Mouse (Mus musculus) heart, adult 2 months (tissue): ENCODE data around the gene Pecr. TPM values are rescaled to one million over a fixed set of nuclear protein-coding genes. Genes with fewer than 3 reads are reported as not detected.
"Not testable (repeated sequence)": the region's sequence is repeated elsewhere in the genome, so short reads cannot be mapped to it uniquely, and the experiment has no call there.

Source experiments
- DNase-seq, 2 experiments: peaks; one replicate each; pipeline ENCODE4 v3.0.0; 2021
- H3K27ac ChIP-seq: fragments of 200-600 bp; 2 replicates; pipeline ENCODE4 v1.8.1; 2022
- H3K27me3 ChIP-seq: fragments of 200-500 bp; 2 replicates; pipeline ENCODE4 v1.6.1; 2012; ENCODE audit warnings: mild to moderate bottlenecking, low read length, inconsistent platforms, mixed read lengths; ENCODE audit not compliant: control insufficient read depth, insufficient read depth
- H3K36me3 ChIP-seq: fragments of 200-500 bp; 2 replicates; pipeline ENCODE4 v1.6.1; 2012; ENCODE audit warnings: low read length, inconsistent platforms; ENCODE audit not compliant: control insufficient read depth, insufficient read depth
- H3K4me1 ChIP-seq: fragments of 200-500 bp; 2 replicates; pipeline ENCODE4 v1.6.1; 2011; ENCODE audit warnings: low read length; ENCODE audit not compliant: control insufficient read depth, insufficient read depth
- H3K4me3 ChIP-seq: fragments of 200-600 bp; 2 replicates; pipeline ENCODE4 v1.8.1; 2022
- H3K79me2 ChIP-seq: fragments of 200-500 bp; replicated peaks from 2 replicates; pipeline ENCODE4 v1.6.1; 2012; ENCODE audit warnings: mild to moderate bottlenecking, inconsistent platforms, low read length, moderate library complexity, mixed read lengths; ENCODE audit not compliant: control insufficient read depth, insufficient read depth
- H3K9ac ChIP-seq: fragments of 200-500 bp; 2 replicates; pipeline ENCODE4 v1.6.1; 2012; ENCODE audit warnings: low read depth, mild to moderate bottlenecking, control low read depth, inconsistent platforms, low read length, mixed read lengths
- CTCF ChIP-seq: fragments of 200-600 bp; IDR thresholded peaks from 2 replicates; pipeline ENCODE4 v1.8.1; 2022; ENCODE audit warnings: antibody characterized with exemption, mild to moderate bottlenecking, moderate library complexity
- EP300 ChIP-seq: fragments of 200-500 bp; IDR thresholded peaks from 2 replicates; pipeline ENCODE4 v1.6.1; 2011; ENCODE audit warnings: low read depth, low read length, control low read depth; ENCODE audit not compliant: insufficient read depth
- POLR2A ChIP-seq: fragments of 200-500 bp; IDR thresholded peaks from 2 replicates; pipeline ENCODE4 v1.6.1; 2011; ENCODE audit warnings: mild to moderate bottlenecking, low read depth, low read length, control low read depth; ENCODE audit not compliant: insufficient read depth
- WGBS: fragments of 180-500 bp; shearing (Covaris S2); methylation state at CpG from one replicate; pipeline ENCODE4 v1.1.7; 2018; 5-methylcytosine and 5-hydroxymethylcytosine counted together
- intact Hi-C: fragments of 180-260 bp; cut with DNase I; formaldehyde crosslinking; loops from one replicate; pipeline ENCODE4 v1.15.1; 2025
- polyA plus RNA-seq: library from polyadenylated mRNA; depleted of rRNA; stranded (reverse); fragments of >200 nt; gene quantifications from 2 replicates; pipeline ENCODE4 v1.2.3, GENCODE M21; 2012
- total RNA-seq, 2 experiments: library from RNA; stranded (reverse); gene quantifications; 2 replicates each; pipeline ENCODE4 v1.2.3; 2021

Pecr gene
- total and polyA plus RNA-seq, 3 experiments: 8.7 to 10.9 (median 10.0) TPM

DNA sequence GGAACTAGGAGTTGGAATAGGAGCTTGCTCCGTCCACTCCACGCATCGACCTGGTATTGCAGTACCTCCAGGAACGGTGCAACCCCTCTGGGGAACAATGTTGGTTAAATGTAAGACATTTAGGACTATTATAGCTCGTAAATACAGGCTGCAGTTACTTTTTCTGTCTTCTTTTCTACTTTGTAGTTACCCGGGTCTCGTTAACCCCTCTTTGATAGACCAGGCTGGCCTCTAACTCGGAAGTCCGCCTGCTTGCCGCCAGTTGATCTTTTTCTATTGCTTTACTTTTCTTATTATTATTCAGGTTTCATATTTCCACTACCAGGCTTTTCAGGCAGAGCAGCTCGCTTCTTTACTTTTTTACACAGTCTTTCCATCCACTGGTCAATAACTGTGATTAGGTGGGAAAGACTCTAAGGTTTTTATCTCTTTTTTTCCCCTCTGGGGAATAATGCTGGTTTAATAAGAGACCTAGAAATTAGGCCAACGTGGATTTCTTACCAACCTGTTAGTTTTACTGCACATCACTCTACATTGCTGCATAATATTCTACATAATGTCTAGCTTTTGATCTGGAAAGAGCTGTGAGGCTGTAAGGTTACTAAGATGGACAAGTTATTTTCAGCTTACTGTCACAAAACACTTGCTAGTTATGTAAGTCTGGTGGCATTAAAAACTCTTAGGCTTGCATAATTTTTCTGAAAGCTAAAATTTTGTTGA lies 39.6 kb downstream of the Pecr start:
- TF ChIP-seq CTCF (no peak), EP300 (0 out of 2 replicates have a peak, but pooled peaks have one; percentile 8), POLR2A (peak; percentile 79; the same call in 1 of the 2 replicates)
- 9% methylated on average over 12 of the region's 12 CpGs for WGBS
- H3K79me2 ChIP-seq: no peaks in the 10 kb centered on the region
- H3K27ac ChIP-seq: peak overlapping the region; percentile 98; the same call in 1 of the 2 replicates
- no peaks in the 10 kb centered on the region for H3K36me3 ChIP-seq
- no peaks in the 10 kb centered on the region for H3K4me1 ChIP-seq
- peak overlapping the region; percentile 56 for H3K9ac ChIP-seq
- no peaks in the 10 kb centered on the region for H3K27me3 ChIP-seq
- H3K4me3 ChIP-seq: no peak overlapping the region; the same call in 1 of the 2 replicates
- DNase-seq: no peak
- intact Hi-C loops: loop anchor here (1.0 kb wide), 1 partner anchor 9 kb away; no protein-coding TSS in a partner anchor

- WGBS: 1% methylated on average over 47 of the region's 47 CpGs
- peak overlapping the region; percentile 98 for H3K27ac ChIP-seq
- no peaks in the 10 kb centered on the region for H3K79me2 ChIP-seq
- peak overlapping the region; percentile 51 for H3K4me3 ChIP-seq
- H3K9ac ChIP-seq: peak overlapping the region; percentile 88
- H3K4me1 ChIP-seq: no peaks in the 10 kb centered on the region
- DNase-seq: peak; percentile 96
- H3K27me3 ChIP-seq: no peaks in the 10 kb centered on the region
- TF ChIP-seq EP300: peak; percentile 82
- 0 out of 2 replicates have a peak, but pooled peaks have one; percentile 6 for TF ChIP-seq CTCF
- peak; percentile 93 for TF ChIP-seq POLR2A
- H3K36me3 ChIP-seq: no peaks in the 10 kb centered on the region
- intact Hi-C loops: loop anchor here (1.0 kb wide), 1 partner anchor 10 kb away; no protein-coding TSS in a partner anchor
Measured at GRCm38 (mm10) chr1:72243656-72244316, 40.3 kb downstream of the Pecr start.

GRCm38 (mm10) chr1:72242581-72243143 lies 41.5 kb downstream of the Pecr start:
- Histone ChIP-seq H3K36me3 (no peaks in the 10 kb centered on the region), H3K79me2 (no peaks in the 10 kb centered on the region)

DNA sequence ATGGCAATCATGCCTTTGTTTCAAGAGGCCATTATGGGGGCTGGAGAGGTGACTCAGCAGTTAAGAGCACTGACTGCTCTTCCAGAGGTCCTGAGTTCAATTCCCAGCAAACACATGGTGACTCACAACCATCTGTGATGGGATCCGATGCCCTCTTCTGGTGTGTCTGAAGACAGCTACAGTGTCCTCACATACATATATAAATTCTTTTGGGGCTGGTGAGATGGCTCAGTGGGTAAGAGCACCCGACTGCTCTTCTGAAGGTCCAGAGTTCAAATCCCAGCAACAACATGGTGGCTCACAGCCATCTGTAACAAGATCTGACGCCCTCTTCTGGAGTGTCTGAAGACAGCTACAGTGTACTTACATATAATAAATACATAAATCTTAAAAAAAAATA lies 45.0 kb downstream of the Pecr start:
- H3K27me3 ChIP-seq, H3K4me3 ChIP-seq, H3K9ac ChIP-seq, H3K27ac ChIP-seq, H3K4me1 ChIP-seq, H3K36me3 ChIP-seq, DNase-seq, H3K79me2 ChIP-seq: not testable (repeated sequence)
- intact Hi-C loops: loop anchor here (5.0 kb wide), 1 partner anchor 68 kb away; the partner anchor contains the start of gene Xrcc5
- 86% methylated on average over 3 of the region's 3 CpGs for WGBS

More at GRCm38 (mm10) chr1:72242581-72243143, 41.5 kb downstream of the Pecr start:
- no peak for DNase-seq
- Histone ChIP-seq H3K4me1 (no peaks in the 10 kb centered on the region), H3K27ac (no peak overlapping the region), H3K4me3 (no peak overlapping the region), H3K9ac (no peak overlapping the region), H3K27me3 (no peaks in the 10 kb centered on the region)
- intact Hi-C loops: no loop called here
- WGBS: 94% methylated on average over 5 of the region's 5 CpGs
- TF ChIP-seq EP300 (no peak), CTCF (no peak)

DNA sequence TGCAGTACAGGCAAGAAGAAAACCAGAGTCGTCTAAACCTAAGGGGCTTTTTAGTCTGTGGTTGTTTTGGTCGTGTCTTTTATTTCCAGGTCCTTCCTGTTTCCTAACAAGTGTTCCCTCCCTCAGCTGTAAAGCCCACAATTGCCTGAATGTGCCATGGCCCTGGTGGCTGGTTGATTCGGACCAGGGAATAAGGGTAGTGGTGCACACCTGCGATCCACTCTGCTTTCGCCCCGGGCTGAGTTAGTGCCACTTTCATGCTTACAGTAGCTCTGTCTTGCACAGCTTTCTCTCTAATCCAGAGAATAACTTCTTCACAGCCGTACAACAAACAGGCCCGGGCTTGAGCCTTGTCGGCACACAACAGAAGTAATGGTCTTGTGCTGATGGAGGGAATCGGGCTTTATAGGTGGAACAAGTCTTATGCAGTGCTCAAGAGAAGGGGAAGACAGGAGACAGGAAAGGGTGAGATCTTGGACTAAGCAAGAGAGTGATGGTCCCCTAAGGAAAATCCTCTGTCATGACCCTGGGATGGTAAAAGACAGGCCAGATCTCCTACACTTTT lies 46.0 kb downstream of the Pecr start:
- WGBS: 79% methylated on average over 10 of the region's 10 CpGs
- H3K27ac ChIP-seq: no peak overlapping the region
- H3K79me2 ChIP-seq: no peaks in the 10 kb centered on the region
- intact Hi-C loops: loop anchor here (5.0 kb wide), 1 partner anchor 69 kb away; the partner anchor contains the start of gene Xrcc5
- H3K36me3 ChIP-seq: no peaks in the 10 kb centered on the region
- H3K27me3 ChIP-seq: no peaks in the 10 kb centered on the region
- TF ChIP-seq POLR2A: no peak
- TF ChIP-seq CTCF: no peak
- no peak for TF ChIP-seq EP300
- no peak overlapping the region for H3K9ac ChIP-seq
- DNase-seq: no peak
- H3K4me1 ChIP-seq: no peaks in the 10 kb centered on the region
- no peak overlapping the region for H3K4me3 ChIP-seq
